Mouse (Mus musculus) brown adipose tissue, adult 24 weeks (tissue): ENCODE measurements around the gene Vps37c. TPM values are rescaled to one million over a fixed set of nuclear protein-coding genes. Genes with fewer than 3 reads are reported as not detected.

ENCODE experiments used
- H3K27ac ChIP-seq: fragments of 200-500 bp; replicated peaks from 2 replicates; pipeline ENCODE4 v1.5.1; 2012; ENCODE audit warnings: low read depth, mild to moderate bottlenecking, low read length
- H3K4me1 ChIP-seq: fragments of 200-500 bp; 2 replicates; pipeline ENCODE4 v1.6.1; 2012; ENCODE audit warnings: low read length, mixed read lengths; ENCODE audit not compliant: control insufficient read depth, insufficient read depth, insufficient read length
- H3K4me3 ChIP-seq: fragments of 200-500 bp; 2 replicates; pipeline ENCODE4 v1.5.1; 2012; ENCODE audit warnings: low read depth, mild to moderate bottlenecking, low read length, moderate library complexity; ENCODE audit not compliant: insufficient read depth
- polyA plus RNA-seq: library from polyadenylated mRNA; stranded (reverse); fragments of >200 nt; gene quantifications from 2 replicates; pipeline ENCODE4 v1.2.4, GENCODE M21; 2012; ENCODE audit not compliant: missing spikeins, insufficient read depth, insufficient read length

The Vps37c gene
- polyA plus RNA-seq, 1 experiment, result 8.5 TPM

DNA sequence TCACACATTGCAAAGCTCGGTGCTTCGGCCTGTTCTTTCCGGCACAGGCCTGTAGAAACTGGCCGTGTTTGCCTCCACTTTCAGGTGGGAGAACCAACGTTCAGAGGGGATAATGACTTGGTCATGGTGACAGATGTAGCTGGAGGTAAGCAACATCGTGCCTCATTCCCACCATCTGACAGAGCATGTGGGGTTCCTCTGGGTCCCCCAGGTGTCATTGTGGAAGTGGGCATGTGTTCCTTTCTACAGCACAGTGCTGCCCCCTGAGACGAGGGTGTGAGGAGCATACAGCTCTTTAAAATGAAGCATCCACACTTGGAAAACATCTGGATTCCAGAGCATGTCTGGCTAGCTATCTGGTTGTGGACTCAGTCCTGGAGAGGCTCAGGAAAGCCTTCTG, 46.0 kb downstream of the Vps37c start:
- H3K4me1 ChIP-seq, result no peaks in the 10 kb centered on the region
- no peak overlapping the region for H3K27ac ChIP-seq
- H3K4me3 ChIP-seq, result no peak overlapping the region

DNA sequence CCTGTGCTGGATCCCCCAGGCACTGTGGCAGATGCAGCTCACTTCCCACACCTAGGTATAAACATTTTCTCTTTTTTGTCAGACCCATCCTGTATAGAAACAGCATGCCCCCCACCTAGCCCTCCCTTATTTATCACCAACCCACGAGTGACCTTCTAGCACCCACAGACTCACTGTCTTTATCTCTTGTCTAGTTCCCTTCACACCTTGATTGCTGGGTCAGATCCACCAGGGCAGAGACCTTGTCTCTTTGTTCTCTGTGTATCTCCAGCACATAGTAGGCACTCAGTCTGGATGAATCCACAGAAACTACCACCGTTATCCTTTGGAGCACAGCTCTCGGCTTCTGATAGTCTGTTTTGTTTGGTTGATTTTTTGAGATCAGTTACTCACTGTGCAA, 46.5 kb downstream of the Vps37c start:
- no peak overlapping the region for H3K27ac ChIP-seq
- H3K4me1 ChIP-seq, result no peaks in the 10 kb centered on the region
- no peak overlapping the region for H3K4me3 ChIP-seq

DNA sequence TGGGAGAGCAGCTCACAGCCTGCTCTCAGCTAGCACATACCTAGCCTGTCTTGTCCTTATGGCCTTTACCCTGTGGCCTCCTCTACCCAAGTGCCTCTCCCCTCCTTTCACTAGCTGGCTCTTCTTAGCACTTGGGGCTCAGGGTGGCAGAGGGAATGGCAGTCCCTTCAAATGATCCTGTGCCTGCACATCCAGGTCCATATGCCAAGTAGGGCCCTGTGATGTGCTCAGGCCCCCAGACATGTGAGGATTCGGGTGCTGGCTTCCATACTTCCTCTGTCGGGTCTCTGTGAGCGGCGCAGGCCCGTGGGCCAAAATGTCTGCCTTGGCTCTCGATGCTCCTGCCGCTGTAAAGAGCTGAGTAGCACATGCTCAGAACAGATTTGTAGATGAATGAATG, 47.3 kb downstream of the Vps37c start:
- no peaks in the 10 kb centered on the region for H3K4me1 ChIP-seq
- no peak overlapping the region for H3K27ac ChIP-seq
- no peak overlapping the region for H3K4me3 ChIP-seq

DNA sequence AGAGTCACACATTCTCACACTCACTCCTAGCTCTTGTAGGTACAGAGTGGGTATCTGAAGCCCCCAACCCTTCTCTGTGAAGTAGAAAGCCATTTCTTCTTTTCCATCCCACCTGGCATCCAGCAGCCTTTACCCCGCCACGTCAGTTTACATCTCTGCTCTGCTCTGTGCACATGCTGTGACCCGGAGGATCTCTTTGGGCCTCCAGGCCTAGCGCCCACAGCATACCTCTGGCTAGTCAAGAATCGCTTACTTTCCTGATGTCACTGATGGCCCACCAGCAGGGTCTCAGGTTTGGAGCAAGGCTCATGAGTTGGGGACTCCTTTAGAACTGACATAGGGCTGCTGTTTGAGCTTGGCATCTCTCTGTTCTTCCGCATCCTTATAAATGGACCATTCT, 49.5 kb downstream of the Vps37c start:
- H3K4me3 ChIP-seq, result no peak overlapping the region
- H3K27ac ChIP-seq, result no peak overlapping the region
- no peaks in the 10 kb centered on the region for H3K4me1 ChIP-seq

DNA sequence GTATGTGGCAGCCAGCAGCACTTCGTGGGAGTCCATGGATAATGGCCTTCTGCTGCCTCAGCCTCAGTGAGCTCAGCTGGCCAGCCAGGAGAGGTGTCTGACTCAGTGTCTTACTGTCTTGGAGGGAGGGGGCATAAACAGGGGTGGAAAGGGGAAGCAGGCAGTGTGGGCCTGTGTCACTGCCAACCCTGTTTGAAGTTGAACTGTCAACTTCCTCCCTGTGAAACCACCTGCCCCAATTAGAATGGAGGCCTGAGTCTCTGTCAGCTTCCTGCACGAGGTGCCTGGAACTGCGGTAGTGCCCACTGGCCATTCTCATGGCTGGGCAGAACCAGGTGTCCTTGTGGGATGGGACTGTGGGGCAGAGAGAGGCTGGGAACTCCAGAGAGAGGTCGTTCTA, 50.3 kb downstream of the Vps37c start, which contains the start of gene Cd5:
TSS of gene Cd5 (minus strand) at position 192 of the 400 bp plus-strand sequence.
- H3K27ac ChIP-seq, result no peak within 1 kb of the TSS
- no peak within 1 kb of the TSS for H3K4me3 ChIP-seq

DNA sequence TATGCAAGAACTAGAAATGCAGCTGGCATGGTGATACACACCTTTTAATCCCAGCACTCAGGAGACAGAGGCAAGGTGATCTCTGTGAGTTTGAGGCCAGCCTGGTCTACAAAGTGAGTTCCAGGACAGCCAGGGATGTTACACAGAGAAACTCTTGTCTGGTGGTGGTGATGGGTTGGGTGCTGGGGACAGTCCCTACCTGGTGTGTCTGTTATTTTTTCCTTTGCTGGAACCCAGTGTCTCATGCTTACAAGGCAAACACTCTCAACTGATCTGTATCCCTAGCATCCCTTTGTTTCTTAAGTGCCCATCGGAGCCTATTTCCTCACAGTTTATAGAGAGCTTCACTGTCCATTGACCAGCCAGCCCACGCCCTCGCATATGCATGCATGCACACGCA, 51.4 kb downstream of the Vps37c start:
- Histone ChIP-seq H3K4me3 (no peak overlapping the region), H3K4me1 (no peaks in the 10 kb centered on the region), H3K27ac (no peak overlapping the region)

More for the DNA sequence above, 50.3 kb downstream of the Vps37c start, which contains the start of gene Cd5:
- H3K4me1 ChIP-seq, result no peaks in the 10 kb centered on the region

DNA sequence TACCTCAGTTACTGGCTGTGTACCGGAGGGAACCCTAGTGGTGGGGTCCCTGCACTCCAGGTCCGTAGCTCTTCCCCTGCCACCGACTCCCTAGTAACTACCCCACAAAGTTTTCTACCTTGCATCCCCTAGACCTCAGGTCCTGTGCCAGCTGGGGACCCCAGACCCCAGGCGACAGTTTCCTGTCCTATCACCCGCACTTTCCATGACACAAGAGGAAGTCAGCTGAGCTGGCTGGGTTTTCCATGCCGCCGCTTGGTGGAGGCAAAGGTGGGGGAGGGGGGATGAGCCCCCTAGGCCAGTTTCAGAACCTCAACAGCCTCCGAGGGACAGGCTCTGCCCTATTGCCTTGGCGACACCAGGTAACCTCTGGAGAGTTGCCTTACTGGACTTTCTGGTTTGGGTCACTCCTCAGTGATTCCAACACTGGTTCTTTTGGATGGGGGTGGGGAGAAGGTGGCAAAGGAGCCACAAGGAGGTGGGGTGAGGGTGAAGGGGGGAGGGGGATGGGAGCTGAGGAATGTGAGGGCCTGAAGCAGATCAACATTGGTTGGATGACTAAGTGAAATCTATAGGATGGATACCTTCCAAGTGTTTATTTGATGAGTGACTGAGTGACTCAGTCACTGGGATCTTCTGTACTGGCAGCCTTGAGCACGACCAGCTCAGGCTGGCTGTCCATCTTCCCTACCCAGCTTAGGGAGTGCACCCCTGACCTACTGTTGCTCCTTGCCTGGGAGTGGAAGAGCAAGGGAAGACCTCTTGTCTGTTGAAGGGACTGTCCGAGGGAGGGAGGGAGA, 52.3 kb downstream of the Vps37c start:
- Histone ChIP-seq H3K4me3 (no peak overlapping the region), H3K27ac (no peak overlapping the region), H3K4me1 (no peaks in the 10 kb centered on the region)

DNA sequence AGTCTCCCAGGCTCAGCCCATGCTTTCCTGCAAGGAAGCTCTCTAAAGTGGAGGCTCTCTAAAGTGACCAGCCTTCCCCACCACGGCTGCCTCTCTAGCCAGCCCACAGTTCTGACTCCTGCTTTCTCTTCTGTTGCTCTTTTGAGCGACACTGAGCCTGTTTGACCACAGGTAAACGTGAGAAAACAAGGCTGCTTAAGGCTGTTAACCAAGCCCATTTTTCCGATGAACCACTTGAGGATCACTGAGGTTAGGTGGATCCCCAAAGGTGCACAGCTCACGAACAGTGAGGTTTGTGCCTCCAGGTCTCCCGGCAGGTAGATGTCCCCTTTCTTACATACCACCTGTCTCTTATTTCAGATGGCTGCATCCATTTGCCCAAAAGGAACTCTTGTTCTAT, 53.6 kb downstream of the Vps37c start:
- Histone ChIP-seq H3K4me1 (no peaks in the 10 kb centered on the region), H3K4me3 (no peak overlapping the region), H3K27ac (no peak overlapping the region)

DNA sequence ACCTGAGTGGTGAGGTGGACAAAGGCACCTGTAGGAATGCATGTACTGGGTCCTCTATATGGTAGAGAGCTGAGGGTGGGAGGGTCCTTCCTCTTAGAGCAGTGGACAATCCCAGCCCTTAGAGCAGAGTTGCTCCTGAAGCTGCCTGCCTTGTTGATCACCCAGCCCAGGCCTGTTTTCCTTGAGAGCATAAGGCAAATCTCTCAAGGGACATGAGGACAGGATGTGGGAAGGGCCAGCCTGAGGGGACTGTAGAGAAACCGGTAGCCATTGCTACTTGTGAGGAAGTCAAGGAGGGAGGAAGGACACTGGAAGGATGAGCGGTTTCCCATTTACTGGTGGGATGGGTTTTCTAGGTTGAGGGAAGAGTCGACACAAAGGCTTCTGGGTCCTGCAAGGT, 54.0 kb downstream of the Vps37c start:
- no peak overlapping the region for H3K27ac ChIP-seq
- H3K4me3 ChIP-seq, result no peak overlapping the region
- H3K4me1 ChIP-seq, result no peaks in the 10 kb centered on the region

DNA sequence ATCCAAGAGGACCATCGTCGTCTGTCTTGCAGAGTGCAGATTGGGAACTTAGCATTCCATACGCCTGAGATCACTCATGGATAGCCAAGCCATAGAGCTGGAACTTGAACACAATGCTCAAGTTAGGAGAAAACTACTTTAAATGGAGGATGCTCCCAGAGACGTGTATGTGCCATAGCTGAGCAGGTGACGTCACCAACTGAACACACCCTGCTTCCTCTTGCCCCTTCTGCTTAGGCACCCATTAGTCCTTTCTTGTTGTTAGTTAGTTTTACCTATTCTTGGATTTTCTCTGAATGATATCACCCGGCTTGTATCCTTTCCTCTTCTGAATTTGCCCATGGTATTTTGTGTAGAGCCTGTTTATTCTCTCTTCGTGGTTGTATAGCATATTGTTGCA, 58.6 kb downstream of the Vps37c start:
- no peaks in the 10 kb centered on the region for H3K4me1 ChIP-seq
- H3K4me3 ChIP-seq, result no peak overlapping the region
- no peak overlapping the region for H3K27ac ChIP-seq

DNA sequence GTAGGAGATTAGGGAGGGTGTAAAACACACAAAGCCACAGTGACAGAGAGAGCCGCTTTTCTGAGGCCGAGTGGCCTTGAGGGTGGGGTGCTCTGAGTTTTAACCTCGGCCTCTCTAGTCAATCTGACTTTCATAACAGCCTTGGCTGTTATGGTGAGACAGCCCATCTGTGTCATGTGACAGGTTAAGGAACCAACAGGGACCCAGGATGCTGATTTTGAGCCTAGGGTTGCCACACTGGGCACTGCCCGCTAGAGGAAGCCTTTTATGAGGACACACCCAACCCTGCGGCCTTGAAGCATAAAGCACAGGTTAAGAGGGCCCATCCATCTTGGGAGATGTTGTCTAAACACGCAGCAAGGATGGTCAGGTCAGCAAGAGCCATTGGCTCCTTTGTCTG, 59.2 kb downstream of the Vps37c start:
- Histone ChIP-seq H3K4me3 (no peak overlapping the region), H3K4me1 (no peaks in the 10 kb centered on the region)

DNA sequence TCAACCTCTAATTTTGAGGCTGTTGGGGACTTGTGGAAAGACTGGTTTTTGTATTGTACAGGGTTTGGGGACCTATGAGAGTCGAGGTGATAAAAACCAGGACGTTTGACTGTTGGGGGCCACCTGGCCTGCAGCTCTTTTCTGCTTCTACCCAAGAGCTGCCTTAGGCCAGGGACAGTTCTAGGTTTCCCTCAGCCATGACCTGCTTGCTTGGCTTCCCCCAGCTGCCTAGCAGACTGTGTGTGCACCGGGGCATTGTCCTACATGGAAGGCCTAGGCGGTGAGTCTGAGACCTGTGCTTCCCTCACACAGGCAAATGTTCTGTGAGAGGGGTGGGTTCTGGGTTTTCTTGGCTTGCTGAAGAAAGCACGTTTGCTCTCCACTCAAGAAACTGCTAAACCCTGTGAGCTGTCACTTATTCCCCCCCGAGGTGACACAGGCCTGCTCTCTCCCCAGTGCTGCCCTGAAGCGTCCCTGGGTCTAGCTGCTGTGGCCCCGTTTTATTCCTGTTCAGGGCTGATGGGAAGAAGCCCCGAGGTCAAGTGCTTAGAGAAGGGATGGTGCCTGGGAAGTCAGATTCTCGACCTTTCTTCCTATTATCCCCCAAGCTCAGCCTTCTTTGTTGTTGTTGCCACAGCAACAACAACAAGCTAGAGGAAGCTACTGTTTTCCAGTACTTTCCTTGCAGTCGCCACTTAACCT, 60.0 kb downstream of the Vps37c start:
- Histone ChIP-seq H3K4me3 (no peak overlapping the region), H3K4me1 (no peaks in the 10 kb centered on the region), H3K27ac (no peak overlapping the region)

More for the DNA sequence above, 59.2 kb downstream of the Vps37c start:
- H3K27ac ChIP-seq, result no peak overlapping the region

DNA sequence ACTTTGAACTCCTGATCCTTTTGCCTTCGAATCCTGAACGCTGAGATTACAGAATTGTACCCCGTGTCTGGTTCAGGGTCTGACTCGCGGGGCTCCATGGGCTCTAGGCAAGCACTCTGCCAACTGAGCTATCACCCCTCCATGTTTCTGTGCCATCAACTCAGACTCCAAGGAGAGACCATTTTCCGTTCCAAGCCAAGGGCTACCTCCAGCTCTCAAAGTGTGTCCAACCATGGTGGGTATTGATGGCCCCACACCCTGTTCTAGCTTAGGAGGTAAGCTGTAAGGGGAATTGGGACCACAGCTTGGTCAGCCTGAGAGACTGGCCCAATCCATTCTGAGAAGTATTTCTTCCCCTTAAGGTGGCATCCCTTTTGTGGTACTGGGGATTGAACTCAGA, 60.8 kb downstream of the Vps37c start:
- no peak overlapping the region for H3K4me3 ChIP-seq
- H3K27ac ChIP-seq, result no peak overlapping the region
- no peaks in the 10 kb centered on the region for H3K4me1 ChIP-seq

DNA sequence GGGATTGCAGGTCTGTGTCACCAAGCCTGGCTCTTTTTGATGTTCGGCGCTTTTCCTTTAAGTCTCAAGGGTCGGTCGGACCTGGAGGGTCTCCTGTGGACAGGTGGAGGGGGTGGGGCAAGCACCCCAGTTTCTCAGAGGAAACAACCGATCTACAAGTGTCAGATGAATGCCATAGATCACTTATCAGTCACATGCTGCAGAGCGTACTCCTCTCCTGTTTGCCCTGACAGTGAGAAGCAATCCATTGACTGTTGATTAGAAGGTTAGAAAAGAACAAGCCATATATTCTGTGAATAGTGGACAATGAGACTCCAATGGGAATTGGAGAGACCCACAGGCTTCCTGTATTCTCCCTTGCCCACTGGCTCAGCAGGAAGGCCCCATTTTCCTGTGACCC, 61.6 kb downstream of the Vps37c start:
- Histone ChIP-seq H3K27ac (no peak overlapping the region), H3K4me3 (no peak overlapping the region), H3K4me1 (no peaks in the 10 kb centered on the region)

DNA sequence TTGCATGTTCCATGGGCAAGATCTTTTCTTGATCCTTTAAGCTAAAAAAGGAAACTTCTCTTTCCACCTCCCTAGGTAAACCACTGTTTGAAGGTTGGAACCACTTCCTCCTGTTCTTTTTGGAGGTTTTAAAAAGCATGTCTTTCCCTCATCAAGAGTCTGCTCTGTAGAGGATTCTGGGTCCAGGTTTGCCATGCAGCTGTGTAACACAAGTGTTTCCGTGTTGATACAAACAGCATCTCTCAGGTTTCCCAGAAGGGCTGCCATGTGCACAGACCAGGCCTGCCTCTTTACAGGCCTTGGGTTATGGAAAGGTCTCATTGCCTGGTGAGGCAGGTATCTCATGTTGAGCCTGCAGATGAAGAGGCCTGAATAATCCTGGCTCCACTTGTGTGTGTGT, 63.1 kb downstream of the Vps37c start:
- Histone ChIP-seq H3K4me3 (no peak overlapping the region), H3K4me1 (no peaks in the 10 kb centered on the region), H3K27ac (no peak overlapping the region)

DNA sequence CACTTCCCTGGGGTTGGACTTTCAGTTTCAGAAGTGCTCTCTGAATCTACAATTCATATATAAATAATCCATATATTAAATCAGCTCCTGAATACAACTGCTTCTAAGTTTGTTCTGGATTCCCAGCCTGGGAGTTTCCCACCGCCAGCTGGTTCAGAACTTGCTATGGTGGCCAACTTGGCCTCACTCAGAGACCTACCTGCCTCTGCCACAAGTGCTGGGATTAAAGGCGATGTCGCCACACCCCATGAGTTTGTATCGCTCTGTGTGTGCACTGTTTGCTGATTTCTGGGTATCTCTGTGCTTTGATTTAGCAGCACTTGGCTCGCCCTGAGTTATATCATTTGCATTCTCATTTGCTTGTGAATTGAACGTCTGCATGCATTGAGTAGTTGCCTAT, 63.6 kb downstream of the Vps37c start:
- no peak overlapping the region for H3K4me3 ChIP-seq
- H3K4me1 ChIP-seq, result no peaks in the 10 kb centered on the region
- no peak overlapping the region for H3K27ac ChIP-seq
